Mouse (Mus musculus): ENCODE measurements at regions not wholly inside any gene's neighbourhood (a gene's known extent, or its start where the extent isn't known, plus 50 kb on each side); places are given as distances from the start of the nearest gene placed in this dataset.

GRCm38 (mm10) chr1:27642118-27642517, 954.9 kb upstream of the 4931408C20Rik start:
- DNase-seq = no peak

- DNase-seq = no peak
Observed at GRCm38 (mm10) chr1:27629101-27629500, 941.8 kb upstream of the 4931408C20Rik start.

DNA sequence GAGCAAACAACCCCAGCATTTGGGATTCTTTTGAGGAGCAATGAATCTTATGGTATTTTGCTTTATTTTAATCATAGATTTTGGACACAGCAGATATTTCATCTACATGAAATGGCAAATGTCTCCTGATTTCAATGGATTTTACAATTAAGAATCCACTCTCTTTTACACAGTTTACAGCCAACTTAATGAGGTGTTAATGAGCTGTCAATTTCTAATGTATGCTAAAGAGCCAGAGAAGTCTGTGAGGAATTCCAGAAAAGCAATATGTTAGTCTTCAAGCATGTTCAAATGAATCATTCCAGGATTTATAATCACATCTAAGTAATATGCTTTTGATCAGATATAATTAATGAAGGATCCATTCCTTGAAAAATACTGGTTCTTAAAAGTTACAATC, 929.0 kb upstream of the 4931408C20Rik start:
- DNase-seq = no peak

GRCm38 (mm10) chr1:27608606-27609005, 921.3 kb upstream of the 4931408C20Rik start:
- peak; percentile 34 for DNase-seq

DNA sequence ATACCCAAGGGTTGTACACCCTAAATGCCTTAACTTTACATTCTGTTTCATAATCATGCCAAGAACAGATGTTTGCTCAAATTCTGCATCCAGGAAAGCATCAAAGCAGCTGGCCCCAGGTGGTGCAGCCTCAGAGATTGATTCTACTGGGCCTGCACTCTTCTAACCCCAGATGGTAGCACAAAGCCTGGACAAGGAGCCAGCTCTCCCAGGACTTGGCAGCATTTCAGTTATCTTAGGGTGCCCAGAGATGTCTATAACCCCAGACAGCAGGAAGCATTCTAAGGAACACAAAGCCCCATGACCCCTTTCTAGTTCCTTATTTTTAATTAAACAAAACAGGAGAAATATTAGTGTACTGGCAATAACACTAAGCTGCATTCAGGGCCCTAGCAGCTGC, 891.5 kb upstream of the 4931408C20Rik start:
- no peak for DNase-seq

DNA sequence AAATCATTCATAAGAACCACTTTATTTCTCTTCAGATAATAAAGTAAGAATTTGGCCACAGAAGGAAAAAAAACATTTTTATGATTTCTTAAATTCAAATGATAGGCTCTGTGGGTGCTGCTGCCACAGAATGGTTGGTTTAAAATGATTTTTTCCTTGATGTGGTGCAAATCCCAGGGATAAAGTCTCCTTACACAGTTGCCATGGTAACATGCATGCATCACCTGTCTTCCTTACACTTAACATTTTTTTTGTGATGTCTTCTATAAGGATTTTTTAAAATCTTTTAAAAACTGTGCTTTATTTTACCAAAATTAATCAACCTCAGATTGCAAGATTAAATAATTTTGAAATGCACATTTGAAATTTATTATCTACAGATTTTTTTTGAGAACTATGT, 872.2 kb upstream of the 4931408C20Rik start:
- no peak for DNase-seq

- no peak for DNase-seq
Observed at GRCm38 (mm10) chr1:27510787-27511395, 823.6 kb upstream of the 4931408C20Rik start.

DNA sequence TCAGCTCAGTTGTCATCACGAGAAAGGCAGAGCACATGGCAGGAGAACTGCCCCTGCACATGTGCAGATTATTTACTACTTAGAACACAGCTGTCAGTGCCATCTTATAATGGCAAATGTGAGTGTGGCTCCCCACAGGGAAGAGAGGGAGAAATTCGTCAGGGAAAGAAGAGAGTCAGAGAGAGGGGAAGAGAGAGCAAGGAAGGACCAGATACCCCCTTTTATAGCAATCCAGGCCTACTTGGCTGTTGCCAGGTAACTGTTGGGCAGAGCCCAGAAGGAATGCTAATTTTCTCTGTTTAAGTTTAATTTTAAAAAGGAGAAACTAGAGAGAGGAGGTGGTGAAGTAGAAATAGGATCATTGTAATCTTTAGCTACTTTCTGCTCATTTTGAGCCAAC, 816.5 kb upstream of the 4931408C20Rik start:
- DNase-seq = peak; percentile 19

GRCm38 (mm10) chr1:27478991-27479390, 791.7 kb upstream of the 4931408C20Rik start:
- DNase-seq = peak; percentile 6

- no peak for DNase-seq
Observed at GRCm38 (mm10) chr1:27446069-27446468, 758.8 kb upstream of the 4931408C20Rik start.
